Mouse (Mus musculus) liver, postnatal 0 days (tissue): Measurements from ENCODE around the gene Icosl. TPM values are rescaled to one million over a fixed set of nuclear protein-coding genes. Genes with fewer than 3 reads are reported as not detected.
A peak's percentile ranks its signal among the peaks of the same experiment; 100 is the strongest.

Experiments
- ATAC-seq: fragments of 200-750 bp; cut with Nextera tagmentation; 2 replicates; pipeline ENCODE4 v1.8.0; 2017; ENCODE audit warnings: mild to moderate bottlenecking, moderate library complexity
- DNase-seq: peaks from one replicate; pipeline ENCODE4 v3.0.0-alpha.2; 2016
- H3K27ac ChIP-seq: fragments of 300-500 bp; sonication (generic); 2 replicates; pipeline ENCODE4 v1.5.1; 2014; ENCODE audit warnings: antibody characterized with exemption, moderate library complexity, mild to moderate bottlenecking, low read depth
- H3K27me3 ChIP-seq: fragments of 300-500 bp; sonication (generic); 2 replicates; pipeline ENCODE4 v1.6.1; 2014; ENCODE audit warnings: low read length, control low read depth, mixed read lengths; ENCODE audit not compliant: insufficient read depth
- H3K36me3 ChIP-seq: fragments of 300-500 bp; sonication (generic); replicated peaks from 2 replicates; pipeline ENCODE4 v1.6.1; 2014; ENCODE audit warnings: mild to moderate bottlenecking, control low read depth, low read length, moderate library complexity, mixed read lengths; ENCODE audit not compliant: insufficient read depth
- H3K4me1 ChIP-seq: fragments of 300-500 bp; sonication (generic); 2 replicates; pipeline ENCODE4 v1.6.1; 2014; ENCODE audit warnings: antibody characterized with exemption, mild to moderate bottlenecking, control low read depth; ENCODE audit not compliant: insufficient read depth
- H3K4me2 ChIP-seq: fragments of 300-500 bp; sonication (generic); 2 replicates; pipeline ENCODE4 v1.6.1; 2014; ENCODE audit warnings: low read depth, mild to moderate bottlenecking, low read length, moderate library complexity, mixed read lengths
- H3K4me3 ChIP-seq: fragments of 300-500 bp; sonication (generic); 2 replicates; pipeline ENCODE4 v1.5.1; 2014; ENCODE audit warnings: low read depth, low read length
- H3K9ac ChIP-seq: fragments of 300-500 bp; sonication (generic); replicated peaks from 2 replicates; pipeline ENCODE4 v1.6.1; 2014; ENCODE audit warnings: mild to moderate bottlenecking, moderate library complexity
- H3K9me3 ChIP-seq: fragments of 300-500 bp; sonication (generic); 2 replicates; pipeline ENCODE4 v1.6.1; 2016; ENCODE audit warnings: mild to moderate bottlenecking, control low read depth, low read length, mixed read lengths
- CTCF ChIP-seq: sonication (generic); IDR thresholded peaks from 2 replicates; pipeline ENCODE4 v1.5.1; 2016; ENCODE audit warnings: antibody characterized with exemption, low read depth
- EP300 ChIP-seq: IDR thresholded peaks from 2 replicates; pipeline ENCODE4 v1.6.1; 2016; ENCODE audit warnings: antibody characterized with exemption, low read depth, mild to moderate bottlenecking
- whole genome bisulfite sequencing: fragments of 180-500 bp; shearing (Covaris S2); extraction: QIAGEN DNeasy Blood & Tissue Kit; methylation state at CpG from one replicate; pipeline ENCODE4 v1.1.7; 2014; ENCODE audit not compliant: insufficient replicate concordance; 5-methylcytosine and 5-hydroxymethylcytosine counted together
- polyA plus RNA-seq: library from polyadenylated mRNA; unstranded; fragments of >200 nt; fragmentation: Nextera tagmentation; extraction: Ambion mirVana; gene quantifications from 2 replicates; pipeline ENCODE4 v1.2.1, GENCODE M21; 2015

The Icosl gene
- polyA plus RNA-seq, 1 experiment from 2014 or later, result 1.2 TPM

DNA sequence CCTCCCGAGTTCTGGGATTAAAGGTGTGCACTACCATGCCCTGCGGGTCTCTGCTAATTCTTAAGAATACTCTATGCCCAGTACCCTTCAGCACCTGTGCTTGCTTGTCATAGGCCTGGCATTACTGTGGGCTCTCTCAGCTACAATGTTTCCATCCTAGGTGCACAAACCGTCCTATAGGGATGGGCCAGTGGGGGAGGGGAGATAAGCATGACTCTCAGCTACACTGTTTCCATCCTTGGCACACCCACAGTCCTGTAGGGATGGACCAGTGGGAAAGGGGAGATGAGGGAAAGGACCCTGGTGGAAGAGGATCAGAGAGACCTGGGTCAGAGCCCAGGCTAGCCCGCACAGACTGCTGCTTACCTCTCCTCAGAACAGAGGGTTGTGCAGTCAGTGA, 32.0 kb upstream of the Icosl start:
- Histone ChIP-seq H3K4me2 (no peak overlapping the region), H3K27me3 (no peaks in the 10 kb centered on the region), H3K4me1 (no peaks in the 10 kb centered on the region), H3K27ac (no peak overlapping the region), H3K4me3 (no peak overlapping the region), H3K9me3 (no peaks in the 10 kb centered on the region), H3K9ac (no peak overlapping the region), H3K36me3 (no peaks in the 10 kb centered on the region)
- DNase-seq, result no peak
- no peak for ATAC-seq
- TF ChIP-seq CTCF (no peak), EP300 (no peak)
- 60% methylated on average over 4 of the region's 4 CpGs for WGBS

- H3K27me3 ChIP-seq, result 0 out of 2 replicates have a peak, but pooled peaks cover 8% of the 10 kb centered on the region
- TF ChIP-seq CTCF (no peak), EP300 (no peak)
- H3K9ac ChIP-seq, result no peak within 1 kb of the TSS
- WGBS, result 76% methylated on average over 5 of the region's 5 CpGs
- no peaks in the 10 kb centered on the region for H3K9me3 ChIP-seq
- H3K36me3 ChIP-seq, result no peaks in the 10 kb centered on the region
- DNase-seq (no peak), ATAC-seq (no peak)
- H3K4me3 ChIP-seq, result no peak within 1 kb of the TSS
- no peak within 1 kb of the TSS for H3K27ac ChIP-seq
- peaks cover 7% of the 10 kb centered on the region for H3K4me1 ChIP-seq
- H3K4me2 ChIP-seq, result no peak within 1 kb of the TSS
These were observed 27.5 kb upstream of the Icosl start, which contains the start of gene Dnmt3l for GRCm38 (mm10) chr10:78041647-78042046. Gene Dnmt3l, plus strand, starts transcription at chr10:78041947.

DNA sequence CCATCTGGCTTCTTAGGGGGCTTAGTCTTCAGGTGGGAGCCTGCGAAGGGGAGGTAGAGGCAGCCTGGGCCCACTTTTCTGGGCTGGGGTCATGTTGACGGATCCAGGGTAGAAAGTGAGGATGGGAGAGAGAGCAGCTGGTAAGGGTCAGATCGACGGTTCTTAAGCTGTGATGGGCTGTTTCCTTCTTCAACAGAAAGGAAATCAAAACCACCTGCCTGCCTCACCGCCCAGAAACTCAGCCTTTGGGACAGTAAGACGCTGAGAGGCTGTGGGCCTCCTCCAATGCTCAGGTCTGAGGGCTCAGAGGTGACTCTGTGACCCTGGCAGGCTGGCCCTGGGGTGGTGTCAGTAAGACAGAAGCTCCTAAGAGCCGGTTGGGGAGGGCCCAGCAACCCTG, 27.0 kb upstream of the Icosl start:
- TF ChIP-seq EP300, result no peak
- TF ChIP-seq CTCF, result no peak
- 60% methylated on average over 7 of the region's 7 CpGs for WGBS
- Histone ChIP-seq H3K9ac (no peak overlapping the region), H3K4me3 (no peak overlapping the region), H3K4me2 (no peak overlapping the region), H3K9me3 (no peaks in the 10 kb centered on the region), H3K27ac (no peak overlapping the region), H3K27me3 (0 out of 2 replicates have a peak, but pooled peaks cover 8% of the 10 kb centered on the region), H3K36me3 (no peaks in the 10 kb centered on the region), H3K4me1 (peaks cover 7% of the 10 kb centered on the region)
- DNase-seq (no peak), ATAC-seq (no peak)

- no peak overlapping the region for H3K4me3 ChIP-seq
- H3K9me3 ChIP-seq, result no peaks in the 10 kb centered on the region
- TF ChIP-seq CTCF (no peak), EP300 (no peak)
- no peak overlapping the region for H3K9ac ChIP-seq
- H3K4me2 ChIP-seq, result peak overlapping the region; percentile 54
- H3K4me1 ChIP-seq, result peaks cover 7% of the 10 kb centered on the region
- ATAC-seq (0 out of 2 replicates have a peak, but pooled peaks have one; percentile 2), DNase-seq (no peak)
- H3K27ac ChIP-seq, result no peak overlapping the region
- no peaks in the 10 kb centered on the region for H3K36me3 ChIP-seq
- WGBS, result 62% methylated on average over 14 of the region's 14 CpGs
- 0 out of 2 replicates have a peak, but pooled peaks cover 8% of the 10 kb centered on the region for H3K27me3 ChIP-seq
These were observed 26.3 kb upstream of the Icosl start for GRCm38 (mm10) chr10:78042697-78043405.

GRCm38 (mm10) chr10:78043406-78043836, 25.7 kb upstream of the Icosl start, which contains the start of gene Aire:
Gene Aire, minus strand, starts transcription at chr10:78043610.
- peak within 1 kb of the TSS; percentile 54 for H3K4me2 ChIP-seq
- H3K36me3 ChIP-seq, result no peaks in the 10 kb centered on the region
- no peaks in the 10 kb centered on the region for H3K9me3 ChIP-seq
- TF ChIP-seq EP300 (no peak), CTCF (peak; percentile 89)
- ATAC-seq, result peak; percentile 29; the same call in 1 of the 2 replicates
- H3K4me3 ChIP-seq, result no peak within 1 kb of the TSS
- H3K27me3 ChIP-seq, result 0 out of 2 replicates have a peak, but pooled peaks cover 8% of the 10 kb centered on the region
- H3K27ac ChIP-seq, result no peak within 1 kb of the TSS
- H3K9ac ChIP-seq, result no peak within 1 kb of the TSS
- WGBS, result 2% methylated on average over 27 of the region's 27 CpGs
- peak; percentile 73 for DNase-seq
- peaks cover 7% of the 10 kb centered on the region for H3K4me1 ChIP-seq

- ATAC-seq (no peak), DNase-seq (no peak)
- Histone ChIP-seq H3K4me3 (no peak overlapping the region), H3K27me3 (0 out of 2 replicates have a peak, but pooled peaks cover 8% of the 10 kb centered on the region), H3K4me1 (peaks cover 7% of the 10 kb centered on the region), H3K4me2 (no peak overlapping the region), H3K9me3 (no peaks in the 10 kb centered on the region), H3K27ac (no peak overlapping the region), H3K9ac (no peak overlapping the region), H3K36me3 (no peaks in the 10 kb centered on the region)
- WGBS, result 48% methylated on average over 1 of the region's 1 CpGs
- TF ChIP-seq CTCF (no peak), EP300 (no peak)
These were observed 24.6 kb upstream of the Icosl start for GRCm38 (mm10) chr10:78044531-78044930.
